Mouse (Mus musculus) forebrain, embryonic 13.5 days (tissue): ENCODE measurements around the gene Ankrd52. TPM values are rescaled to one million over a fixed set of nuclear protein-coding genes. Genes with fewer than 3 reads are reported as not detected.

Experiments
- ATAC-seq: fragments of 200-750 bp; cut with Nextera tagmentation; 2 replicates; pipeline ENCODE4 v1.8.0; 2017
- H3K27ac ChIP-seq: fragments of 300-500 bp; sonication (generic); 2 replicates; pipeline ENCODE4 v1.5.1; 2015; ENCODE audit warnings: inconsistent platforms, mild to moderate bottlenecking, moderate library complexity
- H3K27me3 ChIP-seq: fragments of 300-500 bp; sonication (generic); 2 replicates; pipeline ENCODE4 v1.6.1; 2015; ENCODE audit warnings: mild to moderate bottlenecking, inconsistent platforms
- H3K36me3 ChIP-seq: fragments of 300-500 bp; sonication (generic); 2 replicates; pipeline ENCODE4 v1.6.1; 2015; ENCODE audit warnings: mild to moderate bottlenecking, inconsistent platforms; ENCODE audit not compliant: poor library complexity, severe bottlenecking
- H3K4me1 ChIP-seq: fragments of 300-500 bp; sonication (generic); 2 replicates; pipeline ENCODE4 v1.6.1; 2015; ENCODE audit warnings: inconsistent platforms
- H3K4me2 ChIP-seq: fragments of 300-500 bp; sonication (generic); 2 replicates; pipeline ENCODE4 v1.6.1; 2015; ENCODE audit warnings: inconsistent platforms, mild to moderate bottlenecking, moderate library complexity
- H3K4me3 ChIP-seq: fragments of 300-500 bp; sonication (generic); 2 replicates; pipeline ENCODE4 v1.5.1; 2015; ENCODE audit warnings: mild to moderate bottlenecking, inconsistent platforms
- H3K9ac ChIP-seq: fragments of 300-500 bp; sonication (generic); 2 replicates; pipeline ENCODE4 v1.6.1; 2015; ENCODE audit warnings: mild to moderate bottlenecking, inconsistent platforms
- H3K9me3 ChIP-seq: fragments of 300-500 bp; sonication (generic); replicated peaks from 2 replicates; pipeline ENCODE4 v1.6.1; 2016; ENCODE audit warnings: inconsistent platforms
- WGBS: fragments of 180-500 bp; shearing (Covaris S2); methylation state at CpG from one replicate; pipeline ENCODE4 v1.1.7; 2015; 5-methylcytosine and 5-hydroxymethylcytosine counted together
- polyA plus RNA-seq: library from polyadenylated mRNA; unstranded; fragments of >200 nt; fragmentation: Nextera tagmentation; extraction: Ambion mirVana; gene quantifications from 2 replicates; pipeline ENCODE4 v1.2.1, GENCODE M21; 2015

The Ankrd52 gene
- polyA plus RNA-seq, 1 experiment from 2014 or later, result 12.0 TPM

DNA sequence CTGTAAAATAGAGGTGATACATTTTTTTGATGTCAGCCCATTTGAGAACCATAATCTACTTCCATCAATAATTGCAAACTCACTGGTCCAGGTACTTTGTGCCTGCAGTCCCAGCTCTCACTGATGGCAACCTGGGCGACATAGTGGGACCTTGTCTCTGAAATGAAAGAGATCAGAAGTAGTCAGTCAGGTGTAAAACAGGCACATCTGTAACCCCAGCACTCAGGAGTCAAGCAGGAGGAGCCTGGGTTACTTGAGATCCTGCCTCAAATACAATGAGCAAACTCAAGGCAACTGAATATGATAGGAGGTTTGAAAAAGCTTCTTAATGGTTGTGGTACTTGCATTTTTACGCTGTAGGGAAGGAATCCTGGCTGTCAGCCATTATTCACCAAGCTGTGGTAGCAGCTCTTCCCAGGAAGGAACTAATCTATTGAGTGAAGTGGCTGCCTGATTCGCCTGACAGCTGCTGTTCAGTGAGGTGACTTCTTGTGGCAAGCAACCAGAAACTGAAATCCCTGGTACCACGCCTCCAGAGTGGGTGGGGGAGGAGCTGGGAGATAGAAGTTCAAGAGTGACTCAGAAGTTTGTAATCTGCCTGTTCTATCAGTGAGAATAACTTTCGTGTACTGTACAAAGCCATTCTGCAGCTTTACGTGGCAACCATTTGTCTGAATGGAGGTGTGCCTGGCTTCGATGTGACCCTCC, 32.2 kb upstream of the Ankrd52 start:
- Histone ChIP-seq H3K4me3 (no peak overlapping the region), H3K9me3 (no peaks in the 10 kb centered on the region), H3K36me3 (no peaks in the 10 kb centered on the region), H3K27me3 (no peaks in the 10 kb centered on the region), H3K9ac (no peak overlapping the region), H3K4me1 (peaks cover 15% of the 10 kb centered on the region), H3K27ac (peak overlapping the region; percentile 61), H3K4me2 (no peak overlapping the region)
- ATAC-seq, result peak; percentile 55; the same call in 1 of the 2 replicates
- WGBS, result 53% methylated on average over 7 of the region's 7 CpGs

DNA sequence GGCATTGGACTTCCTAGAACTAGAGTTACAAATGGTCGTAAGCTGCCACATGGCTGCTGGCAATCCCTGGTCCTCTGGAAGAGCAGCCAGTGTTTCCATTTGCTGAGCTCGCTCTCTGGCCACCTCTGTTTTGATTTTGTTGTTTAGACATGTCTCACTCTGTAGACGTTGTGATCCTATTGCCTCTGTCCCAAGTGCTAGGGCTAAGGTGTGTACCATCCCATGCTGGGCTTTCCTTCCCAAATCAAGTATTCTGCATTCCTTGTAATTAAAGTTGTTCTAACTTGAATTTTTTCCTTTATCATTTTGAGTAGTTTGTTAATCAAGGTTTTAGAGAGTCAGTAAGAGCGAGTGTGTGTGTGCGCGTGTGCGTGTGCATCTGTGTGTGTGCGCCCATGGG, 29.4 kb upstream of the Ankrd52 start:
- H3K4me3 ChIP-seq, result no peak overlapping the region
- no peak for ATAC-seq
- H3K4me2 ChIP-seq, result no peak overlapping the region
- no peak overlapping the region for H3K27ac ChIP-seq
- peaks cover 28% of the 10 kb centered on the region for H3K36me3 ChIP-seq
- H3K9me3 ChIP-seq, result no peaks in the 10 kb centered on the region
- H3K9ac ChIP-seq, result no peak overlapping the region
- H3K4me1 ChIP-seq, result peaks cover 13% of the 10 kb centered on the region
- H3K27me3 ChIP-seq, result no peaks in the 10 kb centered on the region
- WGBS, result 94% methylated on average over 8 of the region's 8 CpGs

DNA sequence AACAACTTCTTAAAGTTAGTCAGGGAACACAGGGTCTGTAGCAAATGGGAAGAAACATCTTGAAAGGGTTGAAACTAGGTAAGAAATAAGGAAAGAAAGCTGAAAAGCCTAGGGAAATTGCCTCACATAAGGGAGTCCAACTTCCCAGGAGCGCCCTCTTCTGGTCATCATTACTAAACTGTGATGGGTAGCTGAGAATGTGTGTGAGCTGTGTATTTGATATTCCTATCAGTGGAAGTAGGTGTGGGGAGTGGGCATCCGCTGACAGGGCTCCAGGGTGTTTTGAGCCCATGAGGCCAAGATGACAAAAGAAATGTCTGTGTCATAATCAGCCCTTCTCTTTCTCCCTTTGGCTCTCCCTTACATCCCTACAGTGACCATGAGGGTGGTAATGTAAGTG, 18.1 kb upstream of the Ankrd52 start:
- Histone ChIP-seq H3K4me2 (no peak overlapping the region), H3K27ac (no peak overlapping the region), H3K4me3 (no peak overlapping the region), H3K4me1 (no peaks in the 10 kb centered on the region), H3K9ac (no peak overlapping the region), H3K27me3 (no peaks in the 10 kb centered on the region), H3K36me3 (peaks cover 81% of the 10 kb centered on the region), H3K9me3 (no peaks in the 10 kb centered on the region)
- 53% methylated on average over 2 of the region's 2 CpGs for WGBS
- no peak for ATAC-seq

DNA sequence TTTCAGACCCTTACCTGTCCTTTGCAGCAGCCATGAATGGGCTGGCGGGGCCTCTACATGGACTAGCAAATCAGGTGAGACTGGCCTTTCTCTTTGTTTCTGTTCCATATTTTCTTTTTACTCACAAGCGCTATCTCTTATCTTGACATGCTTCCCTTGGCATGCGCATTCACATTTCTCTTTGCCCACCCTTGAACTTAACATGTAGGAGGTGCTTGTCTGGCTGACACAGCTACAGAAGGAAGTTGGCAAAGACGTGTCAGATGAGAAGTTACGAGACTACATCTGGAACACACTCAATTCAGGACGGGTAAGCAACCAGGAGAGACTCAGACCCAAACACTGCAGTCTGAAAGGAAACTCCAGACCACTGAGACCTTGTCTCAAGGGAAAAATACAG, 17.7 kb upstream of the Ankrd52 start:
- Histone ChIP-seq H3K36me3 (peaks cover 81% of the 10 kb centered on the region), H3K27me3 (no peaks in the 10 kb centered on the region), H3K9ac (no peak overlapping the region), H3K4me3 (no peak overlapping the region), H3K9me3 (no peaks in the 10 kb centered on the region), H3K4me1 (no peaks in the 10 kb centered on the region), H3K4me2 (no peak overlapping the region), H3K27ac (no peak overlapping the region)
- ATAC-seq, result no peak
- 94% methylated on average over 6 of the region's 6 CpGs for WGBS

DNA sequence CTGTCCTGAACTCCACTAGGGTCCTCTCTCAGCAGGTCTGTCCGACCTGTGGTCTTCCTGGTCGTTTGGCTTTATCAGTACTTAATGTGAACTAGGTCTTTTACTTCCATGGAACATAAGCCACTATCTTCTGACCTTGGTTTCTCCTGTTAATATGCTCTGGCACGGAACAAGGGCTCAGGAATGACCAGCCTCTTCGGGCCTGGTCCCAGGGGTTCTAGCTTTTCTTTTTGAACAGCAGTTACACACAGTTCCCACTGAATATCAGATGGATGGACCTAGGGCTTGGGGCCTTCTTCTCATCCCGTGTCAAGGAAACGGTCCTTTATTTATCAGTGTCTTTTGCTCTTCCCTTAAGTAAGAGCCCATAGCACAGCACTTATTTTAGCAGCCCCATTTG, 15.1 kb upstream of the Ankrd52 start:
- ATAC-seq, result no peak
- Histone ChIP-seq H3K27me3 (no peaks in the 10 kb centered on the region), H3K4me2 (no peak overlapping the region), H3K36me3 (peaks cover 82% of the 10 kb centered on the region), H3K9ac (no peak overlapping the region), H3K4me3 (no peak overlapping the region), H3K4me1 (no peaks in the 10 kb centered on the region), H3K27ac (no peak overlapping the region), H3K9me3 (no peaks in the 10 kb centered on the region)
- WGBS, result 91% methylated on average over 6 of the region's 6 CpGs

DNA sequence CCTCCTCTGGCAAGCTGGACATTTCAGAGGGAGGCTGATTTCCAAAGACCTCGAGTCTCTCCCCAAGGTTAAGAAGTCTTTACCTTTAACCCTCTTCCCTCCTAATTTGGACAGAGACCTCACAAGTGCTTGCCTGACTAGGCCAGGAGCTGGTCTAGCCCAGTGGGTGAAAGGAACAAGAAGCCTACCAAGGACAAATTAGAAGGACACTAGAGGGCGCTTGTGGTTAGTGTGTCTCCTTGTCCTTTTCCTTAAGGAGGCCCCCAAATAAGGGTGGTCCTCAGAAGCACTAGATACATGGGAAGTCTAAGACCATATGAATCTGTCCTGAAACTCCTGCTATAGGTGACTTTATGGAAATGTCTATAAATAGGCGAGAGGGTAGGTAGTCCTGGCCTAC, 14.3 kb upstream of the Ankrd52 start:
- 42% methylated on average over 3 of the region's 3 CpGs for WGBS
- Histone ChIP-seq H3K9ac (no peak overlapping the region), H3K27me3 (no peaks in the 10 kb centered on the region), H3K27ac (no peak overlapping the region), H3K4me1 (peaks cover 5% of the 10 kb centered on the region), H3K4me3 (no peak overlapping the region), H3K36me3 (peaks cover 82% of the 10 kb centered on the region), H3K9me3 (no peaks in the 10 kb centered on the region), H3K4me2 (no peak overlapping the region)
- 0 out of 2 replicates have a peak, but pooled peaks have one; percentile 33 for ATAC-seq

DNA sequence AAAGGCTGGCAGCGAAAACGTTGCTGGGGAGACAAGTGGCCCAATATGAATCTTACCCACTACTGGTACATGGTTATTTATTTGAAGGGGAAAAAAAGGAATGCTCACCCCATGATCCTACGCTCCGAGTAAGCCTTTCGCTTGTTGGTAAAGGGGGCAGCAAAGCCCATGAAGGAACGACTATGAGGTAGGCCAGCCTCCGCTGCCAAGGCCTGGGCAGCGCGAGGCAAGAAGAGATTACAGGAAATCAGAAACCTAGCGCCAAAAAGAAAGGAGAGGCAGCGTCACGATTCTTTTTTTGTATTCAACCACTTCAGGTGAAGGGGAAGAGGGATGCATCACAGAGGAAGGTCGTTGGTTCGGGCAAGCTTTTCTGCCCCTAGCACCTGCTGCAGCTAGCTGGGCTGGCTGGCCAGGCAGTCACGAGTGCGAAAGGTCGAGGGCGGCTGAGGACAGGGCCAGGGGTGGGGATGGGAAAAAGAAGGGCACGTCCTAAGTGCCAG, 9.0 kb upstream of the Ankrd52 start:
- peak overlapping the region; percentile 96 for H3K27ac ChIP-seq
- H3K4me1 ChIP-seq, result peaks cover 20% of the 10 kb centered on the region
- H3K36me3 ChIP-seq, result peaks cover 29% of the 10 kb centered on the region
- H3K27me3 ChIP-seq, result no peaks in the 10 kb centered on the region
- H3K4me2 ChIP-seq, result peak overlapping the region; percentile 86
- WGBS, result 12% methylated on average over 19 of the region's 19 CpGs
- ATAC-seq, result no peak
- H3K4me3 ChIP-seq, result peak overlapping the region; percentile 70
- H3K9ac ChIP-seq, result peak overlapping the region; percentile 79
- no peaks in the 10 kb centered on the region for H3K9me3 ChIP-seq

DNA sequence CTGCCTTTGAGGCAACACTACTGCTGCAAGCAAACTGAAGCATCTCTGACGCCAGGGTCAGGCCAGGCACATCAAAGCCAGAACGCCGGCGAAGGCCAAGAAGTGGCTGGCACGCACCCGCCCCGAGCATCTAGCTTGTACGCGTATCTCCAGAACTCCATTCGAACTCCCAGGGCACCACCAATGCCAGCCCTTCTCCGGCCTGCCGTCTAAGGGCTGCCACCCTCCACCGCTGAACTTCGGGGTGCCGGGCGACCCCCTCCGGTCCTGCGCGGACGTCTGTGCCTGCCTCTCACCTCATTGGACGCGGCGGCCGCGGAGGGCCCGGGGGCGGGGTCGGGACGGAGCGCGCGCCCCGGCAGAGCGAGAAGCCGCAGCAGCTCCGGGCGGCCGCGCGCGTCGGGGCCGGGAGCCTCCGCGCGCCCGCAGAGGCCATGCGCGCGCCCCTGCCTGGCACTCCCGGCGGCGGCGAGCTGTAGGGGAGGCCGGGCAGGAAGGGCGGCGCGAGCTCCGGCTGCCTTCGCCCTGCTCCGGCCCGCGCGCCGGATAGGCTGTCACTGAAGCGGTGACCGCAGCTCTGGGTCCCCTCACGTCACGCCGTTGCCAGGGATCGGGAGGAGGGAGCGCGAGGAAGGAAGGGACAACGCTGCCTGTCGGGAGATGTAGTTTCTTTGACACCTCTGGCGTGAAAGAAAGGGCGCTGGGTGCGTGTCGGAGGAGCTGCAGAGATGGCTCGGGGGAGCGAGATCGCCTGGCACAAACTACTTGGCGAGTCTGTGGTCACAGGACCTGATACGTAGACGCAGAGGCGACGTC, 8.3 kb upstream of the Ankrd52 start, which contains the start of gene Coq10a:
Coq10a (minus strand) TSS at position 596 of the 816 bp plus-strand sequence.
- peak; percentile 95 for ATAC-seq
- under 1% methylated on average over 85 of the region's 87 CpGs for WGBS

DNA sequence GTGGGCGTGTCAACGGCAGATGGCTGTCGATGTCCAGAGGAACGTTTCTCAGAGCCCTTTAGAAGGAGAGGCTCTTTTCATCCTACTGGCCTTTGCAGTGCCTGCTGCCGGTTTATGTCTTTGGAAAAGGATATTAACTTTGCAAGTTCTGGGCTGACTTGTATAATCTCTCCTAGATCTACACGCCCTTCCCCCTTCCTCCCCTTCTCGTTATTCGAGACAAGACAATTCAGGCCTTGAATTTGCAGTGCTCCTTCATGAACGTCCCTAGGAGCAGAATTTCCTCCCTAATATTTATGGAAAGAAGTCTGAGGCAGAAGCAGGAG, 7.7 kb upstream of the Ankrd52 start:
- H3K36me3 ChIP-seq, result peaks cover 17% of the 10 kb centered on the region
- peak overlapping the region; percentile 70 for H3K4me3 ChIP-seq
- peak overlapping the region; percentile 86 for H3K4me2 ChIP-seq
- no peaks in the 10 kb centered on the region for H3K27me3 ChIP-seq
- H3K9ac ChIP-seq, result peak overlapping the region; percentile 79
- ATAC-seq, result no peak
- 4% methylated on average over 9 of the region's 9 CpGs for WGBS
- H3K9me3 ChIP-seq, result no peaks in the 10 kb centered on the region
- H3K4me1 ChIP-seq, result peaks cover 20% of the 10 kb centered on the region
- H3K27ac ChIP-seq, result peak overlapping the region; percentile 96

More for the DNA sequence above, 8.3 kb upstream of the Ankrd52 start, which contains the start of gene Coq10a:
- Histone ChIP-seq H3K4me3 (peak within 1 kb of the TSS; percentile 70), H3K4me2 (peak within 1 kb of the TSS; percentile 86), H3K27ac (peak within 1 kb of the TSS; percentile 96), H3K36me3 (peaks cover 23% of the 10 kb centered on the region), H3K4me1 (peaks cover 20% of the 10 kb centered on the region), H3K9me3 (no peaks in the 10 kb centered on the region), H3K27me3 (no peaks in the 10 kb centered on the region), H3K9ac (peak within 1 kb of the TSS; percentile 79)

DNA sequence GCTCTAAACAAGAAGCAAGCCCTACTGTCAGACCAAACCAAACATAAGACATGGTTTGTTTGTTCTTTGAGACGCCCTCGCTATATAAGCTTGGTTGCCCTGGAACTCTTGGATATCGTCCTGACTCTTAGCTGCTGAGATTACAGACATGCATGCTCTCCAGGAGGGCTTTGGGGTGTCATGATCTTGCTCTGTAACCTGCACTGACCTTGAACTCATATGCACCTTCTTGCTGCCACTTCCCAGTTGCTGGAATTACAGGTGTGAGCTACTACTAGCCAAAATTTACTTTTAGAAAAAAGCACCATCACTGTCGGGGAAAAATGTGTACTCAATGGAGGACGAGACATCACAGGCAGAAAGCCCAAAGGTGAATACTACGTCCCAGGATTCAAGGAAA, 7.3 kb upstream of the Ankrd52 start:
- Histone ChIP-seq H3K4me1 (peaks cover 20% of the 10 kb centered on the region), H3K9ac (peak overlapping the region; percentile 79), H3K4me2 (peak overlapping the region; percentile 86), H3K9me3 (no peaks in the 10 kb centered on the region), H3K27me3 (no peaks in the 10 kb centered on the region), H3K4me3 (peak overlapping the region; percentile 70), H3K36me3 (peaks cover 13% of the 10 kb centered on the region), H3K27ac (peak overlapping the region; percentile 96)
- WGBS, result 84% methylated on average over 6 of the region's 6 CpGs
- no peak for ATAC-seq

DNA sequence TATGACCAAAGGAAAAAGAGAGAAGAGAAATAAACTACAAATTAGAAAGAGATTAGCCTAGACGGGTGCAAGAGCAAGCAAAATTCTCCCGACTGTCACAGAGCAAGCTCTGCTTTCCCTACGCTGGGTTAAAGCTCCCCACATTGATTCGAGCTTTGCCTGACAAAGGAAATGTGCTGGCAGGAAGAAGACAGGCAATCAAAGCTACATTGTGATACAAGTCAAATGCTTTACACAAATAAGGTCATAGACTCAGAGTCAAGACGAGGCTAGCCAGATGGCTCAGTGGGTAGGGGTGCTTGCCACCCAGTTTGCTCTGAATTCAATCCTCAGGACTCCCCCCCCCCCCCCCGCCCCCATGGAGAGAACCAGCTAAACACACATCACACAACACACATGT, 6.9 kb upstream of the Ankrd52 start:
- H3K36me3 ChIP-seq, result peaks cover 10% of the 10 kb centered on the region
- no peak overlapping the region for H3K4me3 ChIP-seq
- H3K4me2 ChIP-seq, result no peak overlapping the region
- no peak overlapping the region for H3K9ac ChIP-seq
- whole genome bisulfite sequencing, result 63% methylated on average over 5 of the region's 6 CpGs
- no peaks in the 10 kb centered on the region for H3K9me3 ChIP-seq
- no peak overlapping the region for H3K27ac ChIP-seq
- no peak for ATAC-seq
- H3K27me3 ChIP-seq, result no peaks in the 10 kb centered on the region
- H3K4me1 ChIP-seq, result peaks cover 20% of the 10 kb centered on the region

DNA sequence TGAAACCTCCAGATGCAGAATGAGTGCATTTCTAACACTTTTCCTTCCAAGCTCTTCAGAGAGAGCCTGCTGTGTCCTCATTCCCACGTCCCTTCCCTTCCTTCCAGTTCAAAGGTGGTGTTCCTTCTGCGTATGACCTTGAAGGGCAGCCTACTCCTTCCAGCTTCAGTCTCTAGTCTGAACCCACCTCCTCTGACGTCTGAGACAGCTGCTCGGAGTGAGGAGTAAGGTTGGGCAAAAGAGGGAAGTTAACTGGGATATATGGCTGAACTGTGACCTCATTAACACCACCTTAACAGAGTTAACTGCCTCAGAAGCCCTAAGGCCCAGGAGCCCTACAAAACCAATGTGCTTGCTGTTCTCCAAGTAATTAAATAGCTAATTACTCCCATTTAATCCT, 6.3 kb upstream of the Ankrd52 start:
- H3K4me3 ChIP-seq, result no peak overlapping the region
- 56% methylated on average over 4 of the region's 4 CpGs for WGBS
- no peak overlapping the region for H3K9ac ChIP-seq
- no peaks in the 10 kb centered on the region for H3K27me3 ChIP-seq
- H3K4me1 ChIP-seq, result peaks cover 20% of the 10 kb centered on the region
- no peak for ATAC-seq
- H3K9me3 ChIP-seq, result no peaks in the 10 kb centered on the region
- H3K27ac ChIP-seq, result no peak overlapping the region
- no peak overlapping the region for H3K4me2 ChIP-seq
- H3K36me3 ChIP-seq, result peaks cover 4% of the 10 kb centered on the region
